Mouse (Mus musculus): ENCODE results near the gene Bdnf.

- TF ChIP-seq CTCF (IDR thresholded peaks at IDR 0.05; ENCODE audit: low read depth) = no peak
- no peak for TF ChIP-seq EP300 (optimal IDR thresholded peaks at IDR 0.05)
Observed at GRCm38 (mm10) chr2:109700291-109700690, 25.8 kb downstream of the Bdnf start.
